8 mouse cellular contexts compared by ENCODE assay signal in the genomic region with DNA sequence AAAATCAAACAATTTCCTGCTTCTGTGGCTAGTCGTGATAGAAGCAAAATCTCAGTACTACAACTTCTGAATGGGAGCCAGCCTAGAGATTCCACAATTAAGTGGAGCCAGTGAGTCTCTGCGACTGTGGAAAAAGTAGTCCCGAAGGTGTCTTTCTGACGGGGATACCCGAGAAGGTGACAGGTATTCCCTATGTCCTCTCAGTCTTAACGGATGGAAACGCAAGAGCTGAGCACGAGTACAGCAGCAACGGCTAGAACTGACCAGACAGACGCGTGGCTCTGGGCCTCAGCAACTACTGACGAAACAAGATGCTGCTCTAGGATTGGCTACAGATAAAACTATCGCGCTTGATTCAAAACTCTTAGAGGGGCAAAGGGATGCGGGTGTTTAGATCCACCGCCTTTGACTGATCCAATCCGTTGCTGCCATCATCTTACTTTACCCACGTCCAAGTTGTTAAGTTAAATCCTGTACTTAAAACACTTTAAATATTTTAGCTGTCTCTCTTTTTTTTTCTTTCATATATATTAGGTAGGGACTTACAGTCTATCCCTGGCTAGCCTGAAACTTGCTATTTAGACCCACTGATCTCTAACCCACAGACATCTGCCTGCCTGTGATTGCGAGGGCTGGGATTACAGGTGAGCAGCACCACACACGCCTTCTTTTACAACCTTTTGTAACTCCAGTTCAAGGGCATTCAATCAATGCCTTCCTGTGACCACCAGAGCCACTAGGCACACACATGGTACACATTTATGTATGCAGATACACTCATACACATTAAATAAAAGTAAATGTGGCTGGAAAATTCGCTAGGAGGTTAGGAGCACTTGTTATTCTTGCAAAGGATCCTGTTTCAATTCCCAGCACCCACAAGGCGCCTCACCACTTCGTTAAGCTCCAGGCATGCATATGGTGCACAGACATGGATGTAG. TPM values are rescaled to one million over a fixed set of nuclear protein-coding genes. Genes with fewer than 3 reads are reported as not detected.
DNase-seq lines count a peak whose midpoint lies in the region; ATAC-seq and TF ChIP-seq lines count a peak whose summit lies in the region.

A gene (minus strand): TSS at position 220 of the 941 bp plus-strand sequence.

- no peak for TF ChIP-seq CTCF in bone marrow macrophage, adult 2 months (IDR thresholded peaks at IDR 0.05; ENCODE audit: low read depth, low read length)
- no peak for TF ChIP-seq CTCF in embryonic fibroblast, embryonic 13.5 days (IDR thresholded peaks at IDR 0.05; ENCODE audit: borderline replicate concordance, insufficient read depth, low read length)

- peaks cover 23% of the 10 kb centered on the region for H3K36me3 ChIP-seq in heart, embryonic 10.5 days
- H3K36me3 ChIP-seq in kidney, embryonic 15.5 days, result peaks cover 19% of the 10 kb centered on the region

- peaks cover 22% of the 10 kb centered on the region for H3K4me1 ChIP-seq in bone marrow macrophage, adult 2 months (ENCODE audit: control insufficient read depth, insufficient read depth, low read length)
- H3K4me1 ChIP-seq in embryonic fibroblast, embryonic 13.5 days (ENCODE audit: control insufficient read depth, insufficient read depth, low read length), result no peaks in the 10 kb centered on the region
- peaks cover 15% of the 10 kb centered on the region for H3K4me1 ChIP-seq in heart, embryonic 10.5 days
- H3K4me1 ChIP-seq in kidney, embryonic 15.5 days, result peaks cover 19% of the 10 kb centered on the region

- no peaks in the 10 kb centered on the region for H3K27me3 ChIP-seq in heart, embryonic 10.5 days (ENCODE audit: insufficient read depth, poor library complexity, severe bottlenecking)
- H3K27me3 ChIP-seq in kidney, embryonic 15.5 days, result no peaks in the 10 kb centered on the region

- H3K4me2 ChIP-seq in kidney, embryonic 15.5 days, result peak within 1 kb of the TSS; percentile 86

- H3K4me3 ChIP-seq in bone marrow macrophage, adult 2 months (ENCODE audit: insufficient read depth, low read length), result peak within 1 kb of the TSS; percentile 100
- H3K4me3 ChIP-seq in embryonic fibroblast, embryonic 13.5 days (ENCODE audit: insufficient read depth, low read length), result peak within 1 kb of the TSS; percentile 85
- H3K4me3 ChIP-seq in heart, embryonic 10.5 days, result peak within 1 kb of the TSS; percentile 98
- H3K4me3 ChIP-seq in kidney, embryonic 15.5 days (replicated peaks), result peak within 1 kb of the TSS; percentile 100

- peak within 1 kb of the TSS; percentile 83 for H3K27ac ChIP-seq in bone marrow macrophage, adult 2 months (ENCODE audit: insufficient read depth, low read depth, low read length)
- peak within 1 kb of the TSS; percentile 59; the same call in 1 of the 2 replicates for H3K27ac ChIP-seq in embryonic fibroblast, embryonic 13.5 days (ENCODE audit: insufficient read depth, low read length)
- peak within 1 kb of the TSS; percentile 99 for H3K27ac ChIP-seq in heart, embryonic 10.5 days
- peak within 1 kb of the TSS; percentile 97 for H3K27ac ChIP-seq in kidney, embryonic 15.5 days

- H3K9ac ChIP-seq in kidney, embryonic 15.5 days, result peak within 1 kb of the TSS; percentile 97

- peak; percentile 90 for ATAC-seq in kidney, embryonic 15.5 days (replicated peaks; ENCODE audit: low FRiP score)
- ATAC-seq in monocyte, adult 5-6 weeks (replicated peaks; ENCODE audit: insufficient number of reproducible peaks, low FRiP score, low TSS enrichment, poor library complexity, severe bottlenecking), result peak; percentile 85

- TF ChIP-seq POLR2A in bone marrow macrophage, adult 2 months (IDR thresholded peaks at IDR 0.05; ENCODE audit: borderline replicate concordance, low read depth, low read length), result no peak
- no peak for TF ChIP-seq POLR2A in embryonic fibroblast, embryonic 13.5 days (IDR thresholded peaks at IDR 0.05; ENCODE audit: low read depth, low read length)

- H3K9me3 ChIP-seq in heart, embryonic 10.5 days, result no peaks in the 10 kb centered on the region
- no peaks in the 10 kb centered on the region for H3K9me3 ChIP-seq in kidney, embryonic 15.5 days (replicated peaks)

- peak; percentile 83 to 86 for DNase-seq in B cell, adult 2 months
- DNase-seq in heart, embryonic 10.5 days (ENCODE audit: low spot score), result peak; percentile 94
- peak; percentile 77 for DNase-seq in liver
- DNase-seq in spleen, postnatal 4 days (ENCODE audit: low spot score in 2 of 2), result peak; percentile 66 to 82

- 8% methylated on average over 23 of the region's 23 CpGs for WGBS in heart, embryonic 10.5 days
- WGBS in kidney, embryonic 15.5 days, result 5% methylated on average over 23 of the region's 23 CpGs

RNA-seq across cellular contexts. Expression of the gene that starts here (rescaled TPM):
- polyA plus RNA-seq in bone marrow macrophage, adult 2 months (2012; ENCODE audit: insufficient read depth, insufficient read length, missing spikeins), result 44.2 and 48.6 TPM in 2 replicates
- 63.7 and 95.4 TPM in 2 replicates for polyA plus RNA-seq in embryonic fibroblast, embryonic 13.5 days (2011; ENCODE audit: insufficient read length, low read depth, missing spikeins)
- polyA plus RNA-seq in heart, embryonic 10.5 days (2016; fragmentation: Nextera tagmentation; extraction: Ambion mirVana), result 130 and 174 TPM in 2 replicates
- 175 and 180 TPM in 2 replicates for polyA plus RNA-seq in kidney, embryonic 15.5 days (2015; fragmentation: Nextera tagmentation; extraction: Ambion mirVana)
- total RNA-seq in monocyte, adult 5-6 weeks (2017), result 146 to 159 TPM (median 150 TPM) in 3 replicates

Comparison
In these comparisons a context has a peak if more than half of its experiments do, and no peak if none do; other contexts are left out.
1. Peak in every context shown above with its lines: DNase-seq, ATAC-seq, H3K4me3 ChIP-seq and H3K27ac ChIP-seq.